Mouse (Mus musculus) hindbrain, postnatal 0 days (tissue): ENCODE measurements at regions not wholly inside any gene's neighbourhood (a gene's known extent, or its start where the extent isn't known, plus 50 kb on each side); places are given as distances from the start of the nearest gene placed in this dataset.

ENCODE experiments used
- ATAC-seq: fragments of 200-750 bp; cut with Nextera tagmentation; 2 replicates; pipeline ENCODE4 v1.8.0; 2017; ENCODE audit warnings: mild to moderate bottlenecking, moderate TSS enrichment, moderate library complexity
- DNase-seq: peaks from one replicate; pipeline ENCODE4 v3.0.0-alpha.2; 2015; ENCODE audit warnings: low spot score
- H3K27ac ChIP-seq: fragments of 300-500 bp; sonication (generic); 2 replicates; pipeline ENCODE4 v1.5.1; 2014; ENCODE audit warnings: mild to moderate bottlenecking
- H3K27me3 ChIP-seq: fragments of 300-500 bp; sonication (generic); 2 replicates; pipeline ENCODE4 v1.6.1; 2014; ENCODE audit warnings: low read length, mixed read lengths; ENCODE audit not compliant: insufficient read depth
- H3K36me3 ChIP-seq: fragments of 300-500 bp; sonication (generic); 2 replicates; pipeline ENCODE4 v1.6.1; 2014; ENCODE audit warnings: low read length, mixed read lengths; ENCODE audit not compliant: insufficient read depth
- H3K4me1 ChIP-seq: fragments of 300-500 bp; sonication (generic); 2 replicates; pipeline ENCODE4 v1.6.1; 2014; ENCODE audit warnings: antibody characterized with exemption, low read length, mixed read lengths; ENCODE audit not compliant: insufficient read depth
- H3K4me2 ChIP-seq: fragments of 300-500 bp; sonication (generic); 2 replicates; pipeline ENCODE4 v1.6.1; 2014; ENCODE audit warnings: low read depth, mild to moderate bottlenecking, low read length, moderate library complexity, mixed read lengths
- H3K4me3 ChIP-seq: fragments of 300-500 bp; sonication (generic); 2 replicates; pipeline ENCODE4 v1.5.1; 2014; ENCODE audit warnings: low read length
- H3K9ac ChIP-seq: fragments of 300-500 bp; sonication (generic); replicated peaks from 2 replicates; pipeline ENCODE4 v1.6.1; 2014; ENCODE audit warnings: mild to moderate bottlenecking, low read length, moderate library complexity, mixed read lengths
- H3K9me3 ChIP-seq: fragments of 300-500 bp; sonication (generic); 2 replicates; pipeline ENCODE4 v1.6.1; 2016; ENCODE audit warnings: low read length, mixed read lengths
- CTCF ChIP-seq: IDR thresholded peaks from 2 replicates; pipeline ENCODE4 v1.5.1; 2016; ENCODE audit warnings: antibody characterized with exemption, control low read depth, low read depth
- WGBS: fragments of 180-500 bp; shearing (Covaris S2); extraction: QIAGEN DNeasy Blood & Tissue Kit; methylation state at CpG from one replicate; pipeline ENCODE4 v1.1.7; 2014; 5-methylcytosine and 5-hydroxymethylcytosine counted together

GRCm38 (mm10) chr6:36596574-36596973 lies 208.7 kb downstream of the Chrm2 start:
- TF ChIP-seq CTCF: no peak
- no peaks in the 10 kb centered on the region for H3K4me1 ChIP-seq
- no peak overlapping the region for H3K9ac ChIP-seq
- H3K36me3 ChIP-seq: no peaks in the 10 kb centered on the region
- WGBS: 36% methylated on average over 3 of the region's 3 CpGs
- no peak overlapping the region for H3K4me3 ChIP-seq
- H3K27me3 ChIP-seq: no peaks in the 10 kb centered on the region
- no peak overlapping the region for H3K4me2 ChIP-seq
- H3K27ac ChIP-seq: no peak overlapping the region
- no peaks in the 10 kb centered on the region for H3K9me3 ChIP-seq
- ATAC-seq (peak; percentile 58; the same call in 1 of the 2 replicates), DNase-seq (peak; percentile 81)

GRCm38 (mm10) chr6:36590881-36591630 lies 203.2 kb downstream of the Chrm2 start:
- WGBS: 66% methylated on average over 16 of the region's 16 CpGs
- no peak for TF ChIP-seq CTCF
- no peak overlapping the region for H3K4me3 ChIP-seq
- H3K36me3 ChIP-seq: no peaks in the 10 kb centered on the region
- no peak overlapping the region for H3K9ac ChIP-seq
- H3K27me3 ChIP-seq: no peaks in the 10 kb centered on the region
- H3K27ac ChIP-seq: no peak overlapping the region
- no peak for DNase-seq
- no peaks in the 10 kb centered on the region for H3K4me1 ChIP-seq
- H3K9me3 ChIP-seq: no peaks in the 10 kb centered on the region
- ATAC-seq: no peak
- H3K4me2 ChIP-seq: no peak overlapping the region

- H3K27ac ChIP-seq: no peak overlapping the region
- no peak for TF ChIP-seq CTCF
- no peaks in the 10 kb centered on the region for H3K27me3 ChIP-seq
- no peaks in the 10 kb centered on the region for H3K36me3 ChIP-seq
- H3K9me3 ChIP-seq: no peaks in the 10 kb centered on the region
- no peak overlapping the region for H3K4me3 ChIP-seq
- H3K9ac ChIP-seq: no peak overlapping the region
- no peak overlapping the region for H3K4me2 ChIP-seq
- no peaks in the 10 kb centered on the region for H3K4me1 ChIP-seq
- WGBS: 97% methylated on average over 3 of the region's 3 CpGs
- no peak for ATAC-seq
- no peak for DNase-seq
Observed at GRCm38 (mm10) chr6:36581043-36581442, 193.2 kb downstream of the Chrm2 start.
